Mouse (Mus musculus): ENCODE measurements around the gene Olfr131. TPM values are rescaled to one million over a fixed set of nuclear protein-coding genes. Genes with fewer than 3 reads are reported as not detected.

The Olfr131 gene
- not detected in 2 replicates for polyA plus RNA-seq (2015; fragmentation: Nextera tagmentation; extraction: Ambion mirVana)

DNA sequence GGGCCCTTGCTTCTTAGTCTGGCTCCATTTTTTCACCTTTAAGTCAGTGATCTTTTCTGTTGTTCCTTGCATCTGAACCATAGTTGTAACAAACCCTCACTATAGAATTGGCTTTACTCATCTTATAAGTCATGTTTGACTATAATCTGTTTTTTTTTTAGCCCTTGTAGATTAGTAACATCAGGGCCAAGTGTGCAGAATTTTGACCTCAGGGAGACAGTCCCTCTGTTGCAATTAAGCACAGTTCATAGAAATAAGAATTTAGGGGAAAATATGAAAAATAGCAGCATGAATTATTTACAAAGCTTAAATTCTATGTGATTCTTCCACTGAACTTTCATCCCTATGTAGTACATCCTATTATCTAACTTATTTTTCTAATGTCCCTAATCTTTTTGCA is at the start of gene Olfr131:
Gene Olfr131, minus strand, starts transcription at position 101 of the 400 bp plus-strand sequence.

DNA sequence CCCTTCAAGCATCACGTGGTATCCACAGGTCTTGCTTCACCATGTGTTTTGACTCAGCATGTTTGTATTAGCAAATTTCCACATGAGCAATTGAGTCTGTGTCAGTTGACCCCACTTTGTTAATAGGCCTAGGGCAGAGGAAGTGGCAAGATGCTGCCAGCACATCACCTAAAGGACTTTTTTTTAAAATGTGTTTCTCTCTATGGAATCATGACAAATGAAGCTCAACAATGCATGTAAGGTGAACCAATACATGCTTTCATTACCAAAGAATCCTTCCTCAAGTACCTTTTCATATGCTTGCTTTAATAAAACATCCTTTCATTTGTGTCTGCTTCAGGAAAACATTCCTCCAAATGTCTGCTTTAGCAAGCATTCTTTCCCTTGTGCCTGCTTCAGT is 45.9 kb upstream of the Olfr131 start, which contains the start of gene Olfr132:
Gene Olfr132, minus strand, starts transcription at position 101 of the 400 bp plus-strand sequence.

DNA sequence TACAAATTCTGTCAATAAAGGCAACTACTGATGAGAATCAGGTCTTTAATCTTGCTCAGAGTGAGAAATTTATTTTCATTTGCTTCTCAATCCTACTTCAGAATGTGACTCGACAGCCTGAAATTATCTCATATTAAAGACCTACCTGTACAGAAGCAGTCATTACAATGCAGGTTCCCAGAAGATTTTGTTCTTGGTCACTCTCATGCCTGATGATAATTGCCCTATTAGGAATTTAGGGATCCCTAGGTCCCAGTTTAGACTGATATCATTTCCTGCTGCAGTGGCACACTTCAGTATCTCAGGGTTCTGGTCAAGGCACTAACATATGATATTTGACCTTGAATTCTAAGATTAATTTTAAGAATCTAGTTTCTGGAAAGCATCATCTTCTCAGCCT is 24.9 kb downstream of the Olfr131 start, which contains the start of gene Olfr130:
Gene Olfr130, plus strand, starts transcription at position 301 of the 400 bp plus-strand sequence.

DNA sequence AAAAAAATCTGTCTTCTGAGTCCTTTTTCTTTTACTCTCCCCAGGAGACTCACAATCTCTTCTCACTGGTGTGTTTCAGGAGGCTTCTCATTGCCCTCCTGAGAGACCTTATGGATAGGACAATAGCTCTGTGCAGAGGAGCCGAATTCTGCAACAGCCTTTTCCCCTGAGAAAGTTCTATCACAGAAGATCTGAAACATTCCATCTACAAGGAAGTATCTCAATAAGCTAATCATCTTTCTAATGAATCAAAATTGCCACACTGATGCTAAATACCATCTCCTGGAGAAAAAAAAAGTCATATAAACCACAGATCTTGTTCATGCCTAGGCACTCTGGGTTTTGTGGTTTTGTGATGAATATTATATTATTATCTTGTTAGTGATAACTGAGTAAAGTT is 28.5 kb downstream of the Olfr131 start, which contains the start of gene Olfr129:
Gene Olfr129, minus strand, starts transcription at position 101 of the 400 bp plus-strand sequence.

Other genes starting within 250 kb of the Olfr131 start
- gene Olfr126, start 241.2 kb downstream of the Olfr131 start, polyA plus RNA-seq (2015; fragmentation: Nextera tagmentation; extraction: Ambion mirVana) = not detected in 2 replicates
- gene Olfr127, start 188.3 kb downstream of the Olfr131 start, polyA plus RNA-seq (2015; fragmentation: Nextera tagmentation; extraction: Ambion mirVana) = not detected in 2 replicates
- gene Olfr128, start 168.1 kb downstream of the Olfr131 start, polyA plus RNA-seq (2015; fragmentation: Nextera tagmentation; extraction: Ambion mirVana) = not detected in 2 replicates
- gene Olfr761, start 135.6 kb downstream of the Olfr131 start, polyA plus RNA-seq (2015; fragmentation: Nextera tagmentation; extraction: Ambion mirVana) = not detected in 2 replicates
- not detected in 2 replicates for gene Olfr129, start 28.6 kb downstream of the Olfr131 start, polyA plus RNA-seq (2015; fragmentation: Nextera tagmentation; extraction: Ambion mirVana)
- gene Olfr130, start 24.8 kb downstream of the Olfr131 start, polyA plus RNA-seq (2015; fragmentation: Nextera tagmentation; extraction: Ambion mirVana) = not detected in 2 replicates
- not detected in 2 replicates for gene Olfr132, start 45.8 kb upstream of the Olfr131 start, polyA plus RNA-seq (2015; fragmentation: Nextera tagmentation; extraction: Ambion mirVana)
- not detected in 2 replicates for gene Olfr133, start 56.6 kb upstream of the Olfr131 start, polyA plus RNA-seq (2015; fragmentation: Nextera tagmentation; extraction: Ambion mirVana)
- gene Olfr134, start 82.7 kb upstream of the Olfr131 start, polyA plus RNA-seq (2015; fragmentation: Nextera tagmentation; extraction: Ambion mirVana) = not detected in 2 replicates
- not detected in 2 replicates for gene Olfr135, start 115.6 kb upstream of the Olfr131 start, polyA plus RNA-seq (2015; fragmentation: Nextera tagmentation; extraction: Ambion mirVana)
- not detected in 2 replicates for gene Olfr138, start 172.3 kb upstream of the Olfr131 start, polyA plus RNA-seq (2015; fragmentation: Nextera tagmentation; extraction: Ambion mirVana)
- gene Olfr137, start 218.9 kb upstream of the Olfr131 start, polyA plus RNA-seq (2015; fragmentation: Nextera tagmentation; extraction: Ambion mirVana) = not detected in 2 replicates
- gene Olfr136, start 241.1 kb upstream of the Olfr131 start, polyA plus RNA-seq (2015; fragmentation: Nextera tagmentation; extraction: Ambion mirVana) = not detected in 2 replicates

Measured in skeletal muscle tissue, postnatal 0 days (tissue).